Mouse (Mus musculus) MEL (cell line): ENCODE measurements around the gene Smarca2.

Experiments used
- CTCF ChIP-seq, 3 experiments: IDR thresholded peaks in 2 of 3; conservative IDR thresholded peaks in 1 of 3; 2 replicates each; pipeline ENCODE4 v1.5.1; 2011 to 2012; ENCODE audit warnings: low read length in 3 of 3, low read depth in 2 of 3, mild to moderate bottlenecking in 2 of 3, improper control_type of control experiment in 1 of 3, inconsistent platforms in 1 of 3, mixed read lengths in 1 of 3, moderate library complexity in 1 of 3; ENCODE audit not compliant: control insufficient read depth in 1 of 3, insufficient read depth in 1 of 3, poor library complexity in 1 of 3, severe bottlenecking in 1 of 3
- EP300 ChIP-seq, 2 experiments: IDR thresholded peaks; 2 replicates each; pipeline ENCODE4 v1.6.1; 2011; ENCODE audit warnings: improper control_type of control experiment in 2 of 2, low read length in 2 of 2, low read depth in 1 of 2, mild to moderate bottlenecking in 1 of 2
- HCFC1 ChIP-seq: IDR thresholded peaks from 2 replicates; pipeline ENCODE4 v1.6.1; 2012; ENCODE audit warnings: low read depth, mild to moderate bottlenecking, inconsistent platforms, low read length, improper control_type of control experiment, moderate library complexity
- KAT2A ChIP-seq: conservative IDR thresholded peaks from 2 replicates; pipeline ENCODE4 v1.6.1; 2012; ENCODE audit warnings: low read depth, low read length, improper control_type of control experiment, inconsistent platforms
- POLR2A ChIP-seq, 2 experiments: IDR thresholded peaks; 2 replicates each; pipeline ENCODE4 v1.6.1; 2011 to 2012; ENCODE audit warnings: low read length in 2 of 2, mild to moderate bottlenecking in 2 of 2, control low read depth in 1 of 2, improper control_type of control experiment in 1 of 2, low read depth in 1 of 2, moderate library complexity in 1 of 2; ENCODE audit not compliant: control insufficient read depth in 1 of 2, insufficient read depth in 1 of 2, poor library complexity in 1 of 2
- POLR2AphosphoS5 ChIP-seq: IDR thresholded peaks from 2 replicates; pipeline ENCODE4 v1.6.1; 2012; ENCODE audit warnings: low read depth, borderline replicate concordance, mild to moderate bottlenecking, inconsistent platforms, low read length, moderate library complexity, mixed read lengths
- TAL1 ChIP-seq: IDR thresholded peaks from 2 replicates; pipeline ENCODE4 v1.6.1; 2012; ENCODE audit warnings: mild to moderate bottlenecking, inconsistent platforms, low read length, moderate library complexity, mixed read lengths
- TBP ChIP-seq: IDR thresholded peaks from 2 replicates; pipeline ENCODE4 v1.8.0; 2011; ENCODE audit warnings: low read depth, low read length, improper control_type of control experiment
- UBTF ChIP-seq: IDR thresholded peaks from 2 replicates; pipeline ENCODE4 v1.6.1; 2012; ENCODE audit warnings: low read depth, mild to moderate bottlenecking, inconsistent platforms, low read length, improper control_type of control experiment, moderate library complexity, borderline replicate concordance; ENCODE audit not compliant: insufficient read depth
- ZMIZ1 ChIP-seq: IDR thresholded peaks from 2 replicates; pipeline ENCODE4 v1.6.1; 2012; ENCODE audit warnings: low read depth, mild to moderate bottlenecking, inconsistent platforms, low read length, improper control_type of control experiment, moderate library complexity

- TF ChIP-seq POLR2AphosphoS5 = no peak
- TF ChIP-seq CTCF (IDR thresholded peaks at IDR 0.05 in 2 of 3, conservative IDR thresholded peaks at IDR 0.05 in 1 of 3; ENCODE audit: control insufficient read depth in 1 of 3, insufficient read depth in 1 of 3, low read depth in 2 of 3, low read length in 3 of 3, poor library complexity in 1 of 3, severe bottlenecking in 1 of 3) = no peak
- no peak for TF ChIP-seq HCFC1
- no peak for TF ChIP-seq POLR2A (IDR thresholded peaks at IDR 0.05; ENCODE audit: control insufficient read depth in 1 of 2, insufficient read depth in 1 of 2, low read depth in 1 of 2, low read length in 2 of 2, poor library complexity in 1 of 2)
- TF ChIP-seq TBP = no peak
- no peak for TF ChIP-seq EP300 (IDR thresholded peaks at IDR 0.05; ENCODE audit: low read depth in 1 of 2, low read length in 2 of 2)
- no peak for TF ChIP-seq UBTF
- TF ChIP-seq TAL1 = no peak
- TF ChIP-seq KAT2A = no peak
- no peak for TF ChIP-seq ZMIZ1
These were observed 35.9 kb upstream of the Smarca2 start for GRCm38 (mm10) chr19:26568941-26569340.
